Mouse (Mus musculus) intestine, embryonic 16.5 days (tissue): Measurements from ENCODE around the gene Adcy6. TPM values are rescaled to one million over a fixed set of nuclear protein-coding genes. Genes with fewer than 3 reads are reported as not detected.

Experiments
- ATAC-seq: fragments of 200-750 bp; cut with Nextera tagmentation; 2 replicates; pipeline ENCODE4 v1.8.0; 2017; ENCODE audit warnings: moderate TSS enrichment, moderate library complexity
- H3K27ac ChIP-seq: fragments of 300-500 bp; sonication (generic); 2 replicates; pipeline ENCODE4 v1.5.1; 2014; ENCODE audit warnings: mild to moderate bottlenecking, low read length
- H3K27me3 ChIP-seq: fragments of 300-500 bp; sonication (generic); replicated peaks from 2 replicates; pipeline ENCODE4 v1.6.1; 2014; ENCODE audit warnings: low read length, control low read depth, mixed read lengths; ENCODE audit not compliant: control insufficient read depth, insufficient read depth
- H3K36me3 ChIP-seq: fragments of 300-500 bp; sonication (generic); 2 replicates; pipeline ENCODE4 v1.6.1; 2014; ENCODE audit warnings: low read length, control low read depth; ENCODE audit not compliant: control insufficient read depth, insufficient read depth
- H3K4me1 ChIP-seq: fragments of 300-500 bp; sonication (generic); 2 replicates; pipeline ENCODE4 v1.6.1; 2014; ENCODE audit warnings: low read length, control low read depth, mixed read lengths; ENCODE audit not compliant: control insufficient read depth, insufficient read depth
- H3K4me2 ChIP-seq: fragments of 300-500 bp; sonication (generic); 2 replicates; pipeline ENCODE4 v1.6.1; 2014; ENCODE audit warnings: low read depth, low read length, control low read depth
- H3K4me3 ChIP-seq: fragments of 300-500 bp; sonication (generic); 2 replicates; pipeline ENCODE4 v1.5.1; 2014; ENCODE audit warnings: mild to moderate bottlenecking, low read length
- H3K9ac ChIP-seq: fragments of 300-500 bp; sonication (generic); 2 replicates; pipeline ENCODE4 v1.6.1; 2014; ENCODE audit warnings: low read depth, low read length
- H3K9me3 ChIP-seq: fragments of 300-500 bp; sonication (generic); 2 replicates; pipeline ENCODE4 v1.6.1; 2016; ENCODE audit warnings: low read length, control low read depth; ENCODE audit not compliant: control insufficient read depth
- WGBS: fragments of 180-500 bp; shearing (Covaris S2); extraction: QIAGEN DNeasy Blood & Tissue Kit; methylation state at CpG from one replicate; pipeline ENCODE4 v1.1.7; 2014; 5-methylcytosine and 5-hydroxymethylcytosine counted together
- polyA plus RNA-seq: library from polyadenylated mRNA; unstranded; fragments of >200 nt; fragmentation: Nextera tagmentation; extraction: Ambion mirVana; gene quantifications from 2 replicates; pipeline ENCODE4 v1.2.1, GENCODE M21; 2015

Adcy6 gene
- polyA plus RNA-seq, 1 experiment from 2014 or later = 17.1 TPM

DNA sequence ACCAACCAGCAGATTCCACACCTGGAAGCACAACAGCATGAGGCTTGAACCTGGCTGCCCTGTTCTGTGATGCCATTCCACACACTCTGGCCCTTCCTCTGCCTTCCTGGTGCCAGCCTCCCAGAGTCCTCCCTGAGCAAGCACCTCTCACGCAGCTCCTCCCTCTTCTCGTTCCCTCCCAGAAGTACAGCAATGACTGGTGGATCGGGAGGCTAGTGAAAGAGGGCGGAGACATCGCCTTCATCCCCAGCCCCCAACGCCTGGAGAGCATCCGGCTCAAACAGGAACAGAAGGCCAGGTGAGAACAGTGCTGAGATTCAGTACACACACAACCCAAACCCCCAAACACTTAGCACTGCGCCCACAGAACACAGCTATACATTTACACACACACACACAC, 30.3 kb upstream of the Adcy6 start:
- Histone ChIP-seq H3K9ac (no peak overlapping the region), H3K4me2 (no peak overlapping the region), H3K36me3 (peaks cover 8% of the 10 kb centered on the region), H3K4me3 (no peak overlapping the region), H3K4me1 (peaks cover 8% of the 10 kb centered on the region), H3K9me3 (no peaks in the 10 kb centered on the region), H3K27ac (no peak overlapping the region), H3K27me3 (no peaks in the 10 kb centered on the region)
- peak; percentile 43; the same call in 1 of the 2 replicates for ATAC-seq
- 28% methylated on average over 8 of the region's 8 CpGs for WGBS

GRCm38 (mm10) chr15:98637155-98637554, 27.3 kb upstream of the Adcy6 start:
- H3K9me3 ChIP-seq = no peaks in the 10 kb centered on the region
- no peak overlapping the region for H3K9ac ChIP-seq
- H3K4me3 ChIP-seq = no peak overlapping the region
- no peak overlapping the region for H3K4me2 ChIP-seq
- no peaks in the 10 kb centered on the region for H3K36me3 ChIP-seq
- H3K4me1 ChIP-seq = peaks cover 27% of the 10 kb centered on the region
- peaks cover 3% of the 10 kb centered on the region; the same call in 1 of the 2 replicates for H3K27me3 ChIP-seq
- 43% methylated on average over 3 of the region's 3 CpGs for WGBS
- no peak for ATAC-seq
- H3K27ac ChIP-seq = no peak overlapping the region

DNA sequence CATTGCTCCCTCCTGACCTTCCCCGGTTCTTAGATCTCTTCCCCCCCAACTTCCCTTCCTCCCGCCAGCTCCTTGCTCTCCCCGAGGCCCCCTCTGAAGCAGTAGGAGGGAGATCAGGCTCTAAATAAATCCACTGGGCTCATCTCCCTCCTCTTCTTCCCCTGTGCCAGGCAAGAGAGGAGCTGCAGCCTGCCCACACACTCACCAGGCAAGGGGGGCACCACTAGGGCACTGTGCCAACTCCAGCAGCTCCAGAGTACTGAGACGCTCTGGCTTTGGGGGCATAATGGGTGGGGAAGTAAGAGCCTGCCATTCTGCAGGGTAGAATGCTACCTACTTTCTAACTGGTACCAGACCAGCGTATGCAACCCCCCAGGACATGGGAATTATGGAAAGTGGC, 26.6 kb upstream of the Adcy6 start:
- 54% methylated on average over 5 of the region's 5 CpGs for WGBS

GRCm38 (mm10) chr15:98635291-98635841, 25.5 kb upstream of the Adcy6 start:
- Histone ChIP-seq H3K27ac (peak overlapping the region; percentile 84; the same call in 1 of the 2 replicates), H3K9ac (peak overlapping the region; percentile 83), H3K4me3 (peak overlapping the region; percentile 83), H3K4me1 (peaks cover 36% of the 10 kb centered on the region), H3K36me3 (no peaks in the 10 kb centered on the region), H3K27me3 (peaks cover 3% of the 10 kb centered on the region; the same call in 1 of the 2 replicates), H3K9me3 (no peaks in the 10 kb centered on the region), H3K4me2 (peak overlapping the region; percentile 98)
- ATAC-seq = no peak
- WGBS = 7% methylated on average over 21 of the region's 21 CpGs

More for the DNA sequence above, 26.6 kb upstream of the Adcy6 start:
- peaks cover 31% of the 10 kb centered on the region for H3K4me1 ChIP-seq
- peaks cover 3% of the 10 kb centered on the region; the same call in 1 of the 2 replicates for H3K27me3 ChIP-seq
- no peak overlapping the region for H3K27ac ChIP-seq
- no peaks in the 10 kb centered on the region for H3K9me3 ChIP-seq
- peak overlapping the region; percentile 2; the same call in 1 of the 2 replicates for H3K9ac ChIP-seq
- H3K36me3 ChIP-seq = no peaks in the 10 kb centered on the region
- no peak overlapping the region for H3K4me3 ChIP-seq
- H3K4me2 ChIP-seq = 0 out of 2 replicates have a peak overlapping the region, but pooled peaks have one; percentile 98
- no peak for ATAC-seq

- Histone ChIP-seq H3K27me3 (peaks cover 3% of the 10 kb centered on the region; the same call in 1 of the 2 replicates), H3K4me1 (peaks cover 36% of the 10 kb centered on the region), H3K4me3 (peak overlapping the region; percentile 83), H3K9me3 (no peaks in the 10 kb centered on the region), H3K36me3 (no peaks in the 10 kb centered on the region), H3K9ac (peak overlapping the region; percentile 83), H3K27ac (peak overlapping the region; percentile 84), H3K4me2 (peak overlapping the region; percentile 98)
- ATAC-seq = peak; percentile 69
- under 1% methylated on average over 47 of the region's 65 CpGs for WGBS
Measured at GRCm38 (mm10) chr15:98634541-98635081, 24.7 kb upstream of the Adcy6 start.

DNA sequence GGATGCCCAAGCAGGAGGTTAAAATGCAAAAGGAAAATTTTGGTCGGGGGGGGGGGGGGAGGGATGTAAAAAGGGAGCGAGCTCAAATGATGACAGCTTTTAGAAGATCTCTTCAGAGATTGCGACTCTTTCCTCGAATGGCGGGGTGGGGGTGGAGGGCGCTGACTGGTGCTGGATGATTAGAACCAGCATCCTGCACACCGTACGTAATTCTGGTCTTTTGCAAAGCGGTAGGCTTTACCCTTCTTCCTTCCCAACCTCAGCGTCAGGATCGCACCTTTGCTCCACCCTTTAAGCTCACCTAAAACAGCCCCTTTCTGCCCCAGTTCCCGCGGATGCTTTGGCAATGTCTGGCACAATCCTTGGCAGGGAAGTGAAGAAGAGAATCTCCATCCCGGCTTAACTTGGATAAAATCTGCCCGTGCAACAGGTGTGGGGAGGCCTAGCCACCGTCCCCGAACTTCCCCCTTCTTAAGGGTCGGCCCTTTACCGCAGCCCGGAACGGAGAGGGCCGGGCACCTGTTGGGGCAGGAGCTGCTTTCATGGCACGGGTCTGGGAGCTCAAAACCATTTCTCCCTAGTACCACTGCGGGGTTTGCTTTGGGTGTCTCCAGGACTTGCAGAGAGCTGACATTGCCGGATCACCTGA, 24.1 kb upstream of the Adcy6 start:
- Histone ChIP-seq H3K36me3 (no peaks in the 10 kb centered on the region), H3K4me2 (peak overlapping the region; percentile 98), H3K4me1 (peaks cover 40% of the 10 kb centered on the region), H3K27me3 (peaks cover 3% of the 10 kb centered on the region; the same call in 1 of the 2 replicates), H3K4me3 (peak overlapping the region; percentile 83), H3K9me3 (no peaks in the 10 kb centered on the region), H3K27ac (peak overlapping the region; percentile 84), H3K9ac (peak overlapping the region; percentile 83)
- ATAC-seq = no peak
- 3% methylated on average over 25 of the region's 25 CpGs for WGBS

DNA sequence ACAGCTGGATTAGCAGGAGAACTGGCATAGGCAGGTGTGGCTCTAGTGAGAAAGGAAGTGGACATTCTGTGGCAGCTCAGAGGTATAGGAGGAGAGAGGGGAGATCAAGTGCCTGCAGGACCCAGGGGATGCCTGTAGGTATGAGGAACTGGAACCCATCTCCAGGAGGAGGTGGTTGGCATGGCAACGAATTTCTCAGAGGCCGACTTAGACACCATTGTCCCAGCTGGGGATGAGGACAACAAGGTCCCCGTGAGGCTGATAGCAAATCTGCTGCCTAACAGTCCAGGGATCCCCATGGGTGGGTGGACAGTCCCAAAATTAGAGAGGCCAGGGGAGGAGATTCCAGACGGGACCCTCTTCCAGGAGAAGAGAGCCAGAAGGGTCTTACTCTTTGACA, 23.0 kb upstream of the Adcy6 start:
- Histone ChIP-seq H3K4me2 (peak overlapping the region; percentile 98), H3K4me1 (peaks cover 50% of the 10 kb centered on the region), H3K36me3 (no peaks in the 10 kb centered on the region), H3K9ac (peak overlapping the region; percentile 72), H3K27me3 (peaks cover 3% of the 10 kb centered on the region; the same call in 1 of the 2 replicates), H3K9me3 (no peaks in the 10 kb centered on the region), H3K4me3 (peak overlapping the region; percentile 83), H3K27ac (no peak overlapping the region)
- ATAC-seq = no peak
- WGBS = 7% methylated on average over 4 of the region's 4 CpGs

DNA sequence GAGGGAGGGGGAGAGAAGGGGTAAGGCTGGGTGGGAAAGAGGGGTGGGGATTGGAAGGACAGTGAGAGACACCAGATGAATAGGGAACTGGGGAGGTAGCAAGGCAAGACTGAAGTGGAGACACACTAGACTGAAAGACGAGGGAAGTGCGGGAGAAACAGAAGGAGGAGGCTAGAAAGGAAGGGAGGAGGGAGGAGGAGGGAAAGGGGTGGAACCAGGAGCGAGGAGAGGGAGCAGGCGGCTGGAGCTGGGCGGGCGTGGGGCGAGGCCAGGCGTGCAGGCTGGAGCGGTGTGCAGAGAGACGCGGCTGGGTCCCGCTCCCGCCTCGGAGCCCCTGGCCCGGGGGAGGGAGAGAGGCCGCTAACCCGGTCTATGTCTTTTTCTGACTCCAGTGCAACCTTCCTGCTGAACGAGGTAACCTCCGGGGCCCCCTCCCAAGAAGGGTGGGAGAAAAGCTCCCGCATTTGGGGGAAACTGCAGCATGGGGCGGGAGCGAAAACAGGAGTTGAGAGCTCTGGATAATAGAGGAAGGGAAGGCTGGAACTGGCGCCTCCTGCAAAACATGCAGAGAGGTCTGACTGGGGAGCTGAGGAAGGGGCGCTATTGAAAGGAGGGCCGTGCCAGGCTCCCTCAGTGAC, 22.4 kb upstream of the Adcy6 start:
- H3K9ac ChIP-seq = peak overlapping the region; percentile 72
- H3K4me3 ChIP-seq = peak overlapping the region; percentile 83
- no peaks in the 10 kb centered on the region for H3K36me3 ChIP-seq
- no peaks in the 10 kb centered on the region for H3K9me3 ChIP-seq
- WGBS = under 1% methylated on average over 25 of the region's 25 CpGs
- H3K4me2 ChIP-seq = peak overlapping the region; percentile 98
- H3K27ac ChIP-seq = peak overlapping the region; percentile 47
- peak; percentile 80 for ATAC-seq
- peaks cover 3% of the 10 kb centered on the region; the same call in 1 of the 2 replicates for H3K27me3 ChIP-seq
- H3K4me1 ChIP-seq = peaks cover 50% of the 10 kb centered on the region

GRCm38 (mm10) chr15:98631493-98631892, 21.6 kb upstream of the Adcy6 start:
- H3K36me3 ChIP-seq = no peaks in the 10 kb centered on the region
- peaks cover 3% of the 10 kb centered on the region; the same call in 1 of the 2 replicates for H3K27me3 ChIP-seq
- ATAC-seq = peak; percentile 29
- H3K9me3 ChIP-seq = no peaks in the 10 kb centered on the region
- under 1% methylated on average over 18 of the region's 18 CpGs for WGBS
- peaks cover 49% of the 10 kb centered on the region for H3K4me1 ChIP-seq
- H3K4me2 ChIP-seq = peak overlapping the region; percentile 98
- H3K27ac ChIP-seq = peak overlapping the region; percentile 20; the same call in 1 of the 2 replicates
- peak overlapping the region; percentile 83 for H3K4me3 ChIP-seq
- peak overlapping the region; percentile 72 for H3K9ac ChIP-seq
